Mouse (Mus musculus): ENCODE data around the gene Opa1. TPM values are rescaled to one million over a fixed set of nuclear protein-coding genes. Genes with fewer than 3 reads are reported as not detected.

Opa1 gene
- total RNA-seq, 2 experiments from 2014 or later = 76.6 to 82.4 TPM

DNA sequence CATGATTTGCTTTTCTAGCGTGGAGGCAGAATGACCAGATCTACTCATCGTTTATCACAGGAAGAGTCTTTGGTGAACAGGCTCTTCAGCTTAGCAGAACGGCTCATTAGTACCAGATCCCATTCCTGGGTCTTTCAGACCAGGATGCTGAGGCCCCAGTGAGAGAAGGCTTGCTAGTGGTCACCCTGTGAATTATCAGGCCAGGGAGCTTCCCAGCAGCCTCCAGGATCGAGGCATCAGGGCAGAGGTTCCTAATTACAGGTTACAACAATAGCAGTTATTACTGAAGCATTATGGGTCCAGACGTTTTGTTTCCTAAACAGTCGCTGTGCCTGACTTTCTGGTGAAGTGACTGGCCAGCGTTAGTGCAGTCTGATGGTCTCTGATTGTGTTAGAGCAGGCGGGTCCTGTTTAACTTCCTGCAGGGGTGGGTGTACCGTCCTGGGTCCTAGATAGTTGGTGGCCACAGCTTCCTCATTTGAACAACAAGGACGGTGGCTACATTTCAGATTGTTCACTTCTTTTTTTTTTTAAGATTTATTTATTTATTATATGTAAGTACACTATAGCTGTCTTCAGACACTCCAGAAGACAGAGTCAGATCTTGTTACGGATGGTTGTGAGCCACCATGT is 110.2 kb downstream of the Opa1 start:
- no peak for DNase-seq

DNA sequence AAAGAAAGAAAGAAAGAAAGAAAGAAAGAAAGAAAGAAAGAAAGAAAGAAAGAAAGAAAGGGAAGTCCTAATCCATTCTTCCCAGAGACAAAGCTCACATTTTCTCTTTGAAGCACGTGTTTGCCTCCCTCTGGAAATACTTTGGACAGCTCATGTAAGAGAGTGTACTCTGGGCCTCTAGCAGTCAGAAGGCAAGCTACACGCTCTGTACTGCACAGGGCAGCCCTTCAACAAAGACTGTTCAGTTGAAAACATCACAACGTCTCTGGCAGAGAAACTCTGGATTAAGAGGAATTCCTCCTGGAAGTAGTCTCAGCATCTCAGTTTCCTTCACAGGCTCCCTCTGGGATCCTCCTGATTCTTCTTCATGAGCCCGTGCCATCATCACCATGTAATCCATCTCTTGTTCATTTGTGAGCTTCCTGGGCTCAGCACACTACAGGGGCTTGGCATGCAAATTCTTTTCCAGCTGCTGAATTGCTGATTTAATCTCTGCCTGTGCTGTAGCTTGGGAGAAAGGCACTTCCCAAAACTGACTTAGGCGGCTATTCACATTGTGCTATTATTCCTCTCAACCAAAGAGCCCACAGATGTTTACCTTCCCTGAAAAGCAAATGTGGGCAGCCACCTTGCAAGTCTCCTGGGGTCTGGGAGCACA is 114.0 kb downstream of the Opa1 start:
- DNase-seq = no peak

DNA sequence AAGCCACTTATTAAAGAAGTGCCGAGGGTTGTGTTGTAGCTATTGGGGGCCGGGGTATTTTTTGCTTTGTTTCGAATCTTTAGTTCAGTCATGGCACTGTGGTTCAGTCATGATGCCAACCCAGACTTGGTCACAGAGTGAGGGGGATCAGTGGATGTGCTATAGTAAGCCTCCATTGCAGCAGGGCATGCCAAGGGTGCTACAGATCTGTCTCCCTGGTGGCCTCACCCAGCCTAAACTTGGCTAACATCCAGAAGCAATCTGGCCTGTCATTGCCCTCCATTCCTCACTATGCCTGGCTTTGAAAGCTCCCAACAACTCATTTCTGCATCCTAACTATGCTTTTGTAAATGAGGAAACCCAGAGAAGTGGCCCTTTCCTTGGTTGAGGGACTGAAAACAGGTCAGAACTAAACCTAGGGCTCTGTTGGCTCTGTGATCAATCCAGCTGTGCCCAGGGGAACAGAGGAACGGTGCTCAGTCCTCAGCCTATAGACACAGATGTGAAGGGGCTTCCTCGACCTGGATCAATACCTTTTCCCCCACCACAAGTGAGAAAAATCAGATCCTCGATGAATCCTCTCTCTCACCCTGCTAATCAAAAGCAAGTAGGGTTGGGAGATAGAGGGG is 114.8 kb downstream of the Opa1 start:
- no peak for DNase-seq

DNA sequence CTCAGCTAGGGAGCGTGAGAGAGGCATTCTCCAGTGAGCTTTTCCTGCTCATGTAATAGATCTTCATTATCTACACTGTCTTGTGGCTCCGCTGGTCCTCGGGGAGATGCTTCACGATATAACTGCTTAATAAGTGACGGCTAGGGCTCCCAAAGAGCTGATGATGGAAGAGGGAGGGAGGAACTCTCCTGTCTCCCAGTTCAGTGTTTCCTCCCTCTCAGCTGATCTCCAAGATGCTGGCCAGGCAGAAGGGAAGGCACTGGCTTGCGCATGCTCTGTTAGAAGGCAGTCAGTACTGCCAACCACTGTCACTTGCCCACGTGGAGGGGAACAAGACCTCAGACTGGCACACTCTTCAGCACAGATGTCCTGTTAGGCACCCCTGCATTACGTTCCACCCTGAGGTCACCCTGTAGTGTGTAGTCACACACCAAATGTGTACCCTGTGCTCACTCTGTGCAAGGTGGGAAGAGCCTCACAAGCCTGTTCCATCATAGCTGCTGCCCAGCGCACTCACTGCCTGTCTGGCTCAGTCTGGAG is 115.4 kb downstream of the Opa1 start:
- DNase-seq = no peak

Other genes starting within 250 kb of the Opa1 start
- 1 to 10 TPM; 6.3 to 6.8 TPM for gene Atp13a5, start 200.6 kb upstream of the Opa1 start, total RNA-seq (2021)
- not detected for gene Atp13a4, start 34.5 kb upstream of the Opa1 start, total RNA-seq (2021)

Measured in gastrocnemius, postnatal 25 days (tissue).